Mouse (Mus musculus) small intestine, adult 2 months (tissue): ENCODE measurements around the gene Gh. TPM values are rescaled to one million over a fixed set of nuclear protein-coding genes. Genes with fewer than 3 reads are reported as not detected.

Experiments
- H3K27ac ChIP-seq: fragments of 200-500 bp; 2 replicates; pipeline ENCODE4 v1.5.1; 2012; ENCODE audit warnings: low read depth, low read length, control low read depth, inconsistent platforms; ENCODE audit not compliant: insufficient read depth
- H3K27me3 ChIP-seq: fragments of 200-500 bp; 2 replicates; pipeline ENCODE4 v1.6.1; 2012; ENCODE audit warnings: mild to moderate bottlenecking, moderate library complexity, low read length, inconsistent platforms; ENCODE audit not compliant: control insufficient read depth, insufficient read depth
- H3K36me3 ChIP-seq: fragments of 200-500 bp; 2 replicates; pipeline ENCODE4 v1.6.1; 2012; ENCODE audit warnings: mild to moderate bottlenecking, low read length, control low read depth, inconsistent platforms; ENCODE audit not compliant: control insufficient read depth, insufficient read depth
- H3K4me1 ChIP-seq: fragments of 200-500 bp; 2 replicates; pipeline ENCODE4 v1.6.1; 2012; ENCODE audit warnings: low read length, inconsistent platforms, mixed read lengths; ENCODE audit not compliant: control insufficient read depth, insufficient read depth, insufficient read length
- H3K4me3 ChIP-seq: fragments of 200-500 bp; 2 replicates; pipeline ENCODE4 v1.5.1; 2012; ENCODE audit warnings: low read depth, mild to moderate bottlenecking, control low read depth, inconsistent platforms, low read length, moderate library complexity
- CTCF ChIP-seq: fragments of 200-500 bp; IDR thresholded peaks from 2 replicates; pipeline ENCODE4 v1.5.1; 2012; ENCODE audit warnings: low read depth, mild to moderate bottlenecking, control low read depth, inconsistent platforms, low read length, moderate library complexity, mixed read lengths; ENCODE audit not compliant: insufficient replicate concordance, insufficient read length; ENCODE audit errors: extremely low read depth
- POLR2A ChIP-seq: fragments of 200-500 bp; IDR thresholded peaks from 2 replicates; pipeline ENCODE4 v1.6.1; 2012; ENCODE audit warnings: low read depth, mild to moderate bottlenecking, control low read depth, inconsistent platforms, low read length, moderate library complexity
- WGBS: fragments of 180-500 bp; shearing (Covaris S2); methylation state at CpG from one replicate; pipeline ENCODE4 v1.1.7; 2018; 5-methylcytosine and 5-hydroxymethylcytosine counted together
- polyA plus RNA-seq: library from polyadenylated mRNA; depleted of rRNA; stranded (reverse); fragments of >200 nt; gene quantifications from 2 replicates; pipeline ENCODE4 v1.2.3, GENCODE M21; 2012

The Gh gene
- polyA plus RNA-seq, 1 experiment = 0.24 TPM

GRCm38 (mm10) chr11:106324858-106325257 lies 23.2 kb upstream of the Gh start:
- Histone ChIP-seq H3K4me3 (no peak overlapping the region), H3K27me3 (no peaks in the 10 kb centered on the region), H3K27ac (no peak overlapping the region), H3K36me3 (no peaks in the 10 kb centered on the region), H3K4me1 (no peaks in the 10 kb centered on the region)
- WGBS = 76% methylated on average over 5 of the region's 5 CpGs
- no peak for TF ChIP-seq POLR2A
- no peak for TF ChIP-seq CTCF

GRCm38 (mm10) chr11:106318406-106319366 lies 17.0 kb upstream of the Gh start:
- TF ChIP-seq POLR2A (no peak), CTCF (no peak)
- WGBS = 50% methylated on average over 21 of the region's 21 CpGs
- Histone ChIP-seq H3K27me3 (no peaks in the 10 kb centered on the region), H3K27ac (no peak overlapping the region), H3K4me3 (no peak overlapping the region), H3K36me3 (no peaks in the 10 kb centered on the region), H3K4me1 (peaks cover 9% of the 10 kb centered on the region)

- H3K36me3 ChIP-seq = no peaks in the 10 kb centered on the region
- no peak overlapping the region for H3K4me3 ChIP-seq
- peaks cover 18% of the 10 kb centered on the region for H3K4me1 ChIP-seq
- WGBS = 73% methylated on average over 7 of the region's 7 CpGs
- H3K27ac ChIP-seq = no peak overlapping the region
- TF ChIP-seq POLR2A (no peak), CTCF (no peak)
- no peaks in the 10 kb centered on the region for H3K27me3 ChIP-seq
Observed at GRCm38 (mm10) chr11:106317801-106318200, 16.1 kb upstream of the Gh start.

- Histone ChIP-seq H3K4me3 (no peak overlapping the region), H3K4me1 (peaks cover 23% of the 10 kb centered on the region), H3K27ac (no peak overlapping the region), H3K36me3 (no peaks in the 10 kb centered on the region), H3K27me3 (no peaks in the 10 kb centered on the region)
- no peak for TF ChIP-seq CTCF
- TF ChIP-seq POLR2A = no peak
- WGBS = 83% methylated on average over 1 of the region's 1 CpGs
Observed at GRCm38 (mm10) chr11:106316416-106316815, 14.8 kb upstream of the Gh start.

GRCm38 (mm10) chr11:106314333-106314812 lies 12.7 kb upstream of the Gh start, which contains the start of gene Cd79b:
Gene Cd79b, minus strand, starts transcription at chr11:106314762.
- no peaks in the 10 kb centered on the region for H3K36me3 ChIP-seq
- H3K4me1 ChIP-seq = peaks cover 23% of the 10 kb centered on the region
- H3K27ac ChIP-seq = peak within 1 kb of the TSS; percentile 46; the same call in 1 of the 2 replicates
- TF ChIP-seq CTCF = no peak
- no peak for TF ChIP-seq POLR2A
- 77% methylated on average over 9 of the region's 9 CpGs for WGBS
- H3K4me3 ChIP-seq = peak within 1 kb of the TSS; percentile 60
- no peaks in the 10 kb centered on the region for H3K27me3 ChIP-seq

GRCm38 (mm10) chr11:106313533-106313932 lies 11.9 kb upstream of the Gh start:
- H3K4me3 ChIP-seq = peak overlapping the region; percentile 60

GRCm38 (mm10) chr11:106310123-106310522 lies 8.5 kb upstream of the Gh start:
- no peak for TF ChIP-seq CTCF
- TF ChIP-seq POLR2A = no peak
- Histone ChIP-seq H3K27me3 (no peaks in the 10 kb centered on the region), H3K4me1 (peaks cover 16% of the 10 kb centered on the region), H3K36me3 (no peaks in the 10 kb centered on the region), H3K4me3 (no peak overlapping the region), H3K27ac (peak overlapping the region; percentile 69; the same call in 1 of the 2 replicates)
- 65% methylated on average over 5 of the region's 5 CpGs for whole genome bisulfite sequencing

More at GRCm38 (mm10) chr11:106313533-106313932, 11.9 kb upstream of the Gh start:
- WGBS = 39% methylated on average over 5 of the region's 5 CpGs
- no peaks in the 10 kb centered on the region for H3K36me3 ChIP-seq
- H3K4me1 ChIP-seq = peaks cover 23% of the 10 kb centered on the region
- H3K27ac ChIP-seq = peak overlapping the region; percentile 46; the same call in 1 of the 2 replicates
- no peaks in the 10 kb centered on the region for H3K27me3 ChIP-seq
- TF ChIP-seq CTCF (no peak), POLR2A (no peak)
